Mouse (Mus musculus): Measurements from ENCODE around the gene Nr2c1.

DNA sequence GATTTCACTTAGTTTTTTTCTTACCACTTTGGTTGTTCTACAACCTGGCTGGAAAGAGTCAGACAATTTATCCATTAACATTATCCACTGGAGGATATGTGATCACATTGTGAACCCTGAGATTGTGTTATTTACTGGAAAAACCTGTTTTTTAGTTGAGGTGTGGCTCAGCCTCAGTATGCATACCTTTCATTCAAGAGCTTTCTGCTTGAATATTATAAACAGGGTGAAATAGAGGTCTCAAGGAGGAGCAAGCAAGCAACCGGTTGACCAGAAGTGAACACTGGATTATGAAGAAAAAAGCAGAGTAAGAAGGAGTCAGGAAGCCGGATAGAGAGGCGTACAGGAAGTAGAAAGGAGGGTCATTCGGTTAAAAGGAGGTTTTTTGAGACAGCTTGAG lies 3.7 kb downstream of the Nr2c1 start:
- no peak for TF ChIP-seq CTCF (IDR thresholded peaks at IDR 0.05; ENCODE audit: low read depth, low read length)
- no peak for TF ChIP-seq TAL1 (conservative IDR thresholded peaks at IDR 0.05; ENCODE audit: low read depth, low read length)

All from G1E (cell line).